Mouse (Mus musculus): ENCODE data around the gene Grin2b.

GRCm38 (mm10) chr6:135758735-135759134, 414.6 kb downstream of the Grin2b start:
- no peak for TF ChIP-seq POLR2A (IDR thresholded peaks at IDR 0.05; ENCODE audit: borderline replicate concordance, extremely low read depth, insufficient read depth, insufficient read length, poor library complexity, severe bottlenecking)
- TF ChIP-seq CTCF (IDR thresholded peaks at IDR 0.05; ENCODE audit: borderline replicate concordance, extremely low read depth, insufficient read depth, insufficient read length): no peak

All from brain, embryonic 14.5 days (tissue).